Mouse (Mus musculus): ENCODE data around the gene Rtl8a.
"Not testable (repeated sequence)": the region's sequence is repeated elsewhere in the genome, so short reads cannot be mapped to it uniquely, and the experiment has no call there.

Rtl8a gene

GRCm38 (mm10) chrX:53642980-53643961, at the start of gene Rtl8a:
Gene Rtl8a, minus strand, starts transcription at chrX:53643682.
- DNase-seq (ENCODE audit: low spot score) = peak; percentile 20

- DNase-seq (ENCODE audit: low spot score) = no peak
These were observed 49.7 kb upstream of the Rtl8a start for GRCm38 (mm10) chrX:53693141-53693540.

- no peak for DNase-seq (ENCODE audit: low spot score)
These were observed 48.6 kb upstream of the Rtl8a start for GRCm38 (mm10) chrX:53692065-53692464.

GRCm38 (mm10) chrX:53684676-53685075, 41.2 kb upstream of the Rtl8a start:
- not testable (repeated sequence) for DNase-seq (ENCODE audit: low spot score)

- not testable (repeated sequence) for DNase-seq (ENCODE audit: low spot score)
These were observed 39.2 kb upstream of the Rtl8a start for GRCm38 (mm10) chrX:53682650-53683049.

- DNase-seq (ENCODE audit: low spot score) = peak; percentile 13
These were observed 33.5 kb upstream of the Rtl8a start for GRCm38 (mm10) chrX:53676943-53677342.

GRCm38 (mm10) chrX:53670696-53671095, 27.2 kb upstream of the Rtl8a start:
- DNase-seq (ENCODE audit: low spot score) = not testable (repeated sequence)

- DNase-seq (ENCODE audit: low spot score) = peak; percentile 17
These were observed 26.8 kb upstream of the Rtl8a start, which contains the start of gene Rtl8b for GRCm38 (mm10) chrX:53670294-53670693. Gene Rtl8b, minus strand, starts transcription at chrX:53670408.

GRCm38 (mm10) chrX:53669557-53670270, 26.2 kb upstream of the Rtl8a start:
- DNase-seq (ENCODE audit: low spot score) = not testable (repeated sequence)

- not testable (repeated sequence) for DNase-seq (ENCODE audit: low spot score)
These were observed 9.4 kb upstream of the Rtl8a start for GRCm38 (mm10) chrX:53652917-53653316.

- no peak for DNase-seq (ENCODE audit: low spot score)
These were observed 2.4 kb upstream of the Rtl8a start for GRCm38 (mm10) chrX:53645885-53646284.

GRCm38 (mm10) chrX:53642604-53642979, 890 bp downstream of the Rtl8a start:
- DNase-seq (ENCODE audit: low spot score) = not testable (repeated sequence)

GRCm38 (mm10) chrX:53638107-53638506, 5.4 kb downstream of the Rtl8a start:
- DNase-seq (ENCODE audit: low spot score) = not testable (repeated sequence)

GRCm38 (mm10) chrX:53611395-53611794, 32.1 kb downstream of the Rtl8a start:
- not testable (repeated sequence) for DNase-seq (ENCODE audit: low spot score)

- no peak for DNase-seq (ENCODE audit: low spot score)
These were observed 32.9 kb downstream of the Rtl8a start for GRCm38 (mm10) chrX:53610571-53610970.

- DNase-seq (ENCODE audit: low spot score) = not testable (repeated sequence)
These were observed 34.6 kb downstream of the Rtl8a start, which contains the start of gene Gm14597 for GRCm38 (mm10) chrX:53608879-53609278. Gene Gm14597, minus strand, starts transcription at chrX:53608979.

- DNase-seq (ENCODE audit: low spot score) = no peak
These were observed 35.2 kb downstream of the Rtl8a start for GRCm38 (mm10) chrX:53608122-53608813.

- no peak for DNase-seq (ENCODE audit: low spot score)
These were observed 36.0 kb downstream of the Rtl8a start, which contains the start of gene Rtl8c for GRCm38 (mm10) chrX:53607242-53608121. Gene Rtl8c, plus strand, starts transcription at chrX:53608032.

- not testable (repeated sequence) for DNase-seq (ENCODE audit: low spot score)
These were observed 37.3 kb downstream of the Rtl8a start for GRCm38 (mm10) chrX:53606176-53606575.

GRCm38 (mm10) chrX:53599993-53600392, 43.5 kb downstream of the Rtl8a start:
- not testable (repeated sequence) for DNase-seq (ENCODE audit: low spot score)

Data from urinary bladder, postnatal 10 days (tissue).